Mouse (Mus musculus): ENCODE measurements around the gene Fblim1.
A peak's percentile ranks its signal among the peaks of the same experiment; 100 is the strongest.

Fblim1 gene

GRCm38 (mm10) chr4:141538408-141539212 lies 67.3 kb downstream of the Fblim1 start, which contains the start of gene Spen:
Spen (minus strand) TSS chr4:141538597.
- peak; percentile 93 to 96 for DNase-seq

DNA sequence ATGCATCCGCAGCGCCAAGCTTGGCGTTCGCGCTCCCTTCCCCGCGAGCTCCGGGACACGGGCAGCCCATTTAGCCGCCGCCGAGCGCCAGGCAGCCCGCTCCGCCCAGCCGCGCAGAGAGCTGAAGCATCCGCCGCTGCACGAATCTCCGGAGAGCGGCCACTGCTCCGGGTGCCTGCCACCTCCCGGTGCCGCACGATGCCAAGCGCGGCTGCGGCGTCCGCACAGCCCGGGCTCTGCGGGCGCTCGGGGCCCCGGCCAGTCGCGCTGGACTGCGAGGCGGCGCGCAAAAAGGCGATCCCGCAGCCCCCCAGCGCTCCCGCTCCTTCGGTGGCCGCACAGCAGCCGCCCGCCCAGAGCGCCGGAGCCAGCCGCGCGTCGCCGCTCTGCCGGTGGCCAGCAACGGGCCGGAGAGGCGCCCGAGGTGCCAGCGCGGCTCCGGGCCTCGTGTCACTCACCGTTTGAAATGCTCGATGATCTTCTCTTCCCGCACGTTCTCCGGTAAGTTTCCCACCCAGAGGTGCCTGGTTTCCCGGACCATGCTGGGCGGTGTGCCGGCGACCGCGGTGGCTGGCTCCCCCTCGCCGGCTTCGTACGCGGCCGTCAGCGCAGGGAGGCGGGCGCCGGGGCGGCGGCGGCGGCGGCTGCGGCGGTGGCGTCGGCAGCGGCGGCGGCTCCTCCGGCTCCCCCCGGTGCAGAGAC lies 68.0 kb downstream of the Fblim1 start:
- no peak for DNase-seq

DNA sequence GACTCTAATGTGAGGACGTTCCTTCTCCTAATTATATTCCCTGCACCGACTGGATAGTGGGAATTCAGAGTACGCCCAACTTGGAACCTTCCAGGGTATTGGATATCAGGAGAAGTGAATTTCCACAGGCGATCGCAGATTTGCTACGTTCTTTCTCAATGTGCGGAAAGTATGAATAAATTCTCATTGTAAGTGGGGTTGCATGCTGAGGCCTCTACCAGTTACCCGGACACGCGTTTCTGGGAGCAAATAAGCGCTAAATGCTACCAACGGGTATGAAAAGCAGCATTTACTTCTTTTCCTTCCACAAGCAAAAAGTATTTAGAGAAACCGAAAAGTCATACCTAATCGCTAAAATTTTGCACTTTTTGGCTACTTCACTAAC lies 68.7 kb downstream of the Fblim1 start:
- no peak for DNase-seq

DNA sequence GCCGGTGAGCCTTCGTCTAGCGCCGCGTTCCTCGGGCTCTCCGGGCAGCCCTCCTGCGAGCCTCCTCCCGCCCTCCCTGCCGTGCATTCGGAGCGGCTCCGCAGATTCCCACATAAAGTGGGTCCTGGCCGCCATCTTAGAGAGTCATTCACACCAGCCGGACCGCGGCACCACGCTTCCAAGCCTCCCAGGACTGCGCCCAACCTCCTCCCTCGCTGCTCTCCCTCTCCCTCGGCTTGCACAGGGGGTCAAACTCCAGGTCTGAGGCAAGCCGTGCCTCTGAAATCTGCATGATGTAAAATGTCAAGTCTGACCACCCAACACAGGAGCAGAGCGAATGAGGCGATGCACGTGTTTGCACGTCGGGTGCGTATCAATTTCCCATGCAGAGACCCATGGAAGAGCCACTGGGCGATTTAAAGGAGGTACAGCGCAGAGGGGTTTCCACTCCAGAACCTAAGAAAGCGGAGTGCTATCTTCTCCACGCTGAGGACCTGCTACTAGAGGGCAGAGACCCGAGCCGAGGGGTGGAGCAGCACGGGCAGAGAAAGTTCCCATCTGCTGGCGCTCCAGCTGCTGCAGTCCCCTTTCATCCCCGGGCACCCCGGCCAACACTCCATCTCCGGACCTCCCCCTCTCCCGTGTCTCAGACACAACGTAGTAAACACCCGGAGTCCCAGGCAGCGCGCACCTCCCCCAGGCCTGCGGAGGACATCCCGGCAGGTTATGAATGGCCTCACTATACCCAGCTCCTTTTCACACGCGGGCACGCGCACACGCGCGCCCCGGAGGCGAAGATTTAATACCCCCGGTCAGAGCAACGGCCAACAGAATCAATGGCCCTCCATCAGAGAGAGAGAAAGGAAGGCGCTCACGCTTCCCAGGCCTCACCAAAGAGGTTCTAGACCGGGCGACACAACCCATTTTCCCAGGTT lies 69.3 kb downstream of the Fblim1 start:
- DNase-seq = peak; percentile 64 to 69

GRCm38 (mm10) chr4:141534947-141535680 lies 70.8 kb downstream of the Fblim1 start:
- peak; percentile 39 to 44 for DNase-seq

DNA sequence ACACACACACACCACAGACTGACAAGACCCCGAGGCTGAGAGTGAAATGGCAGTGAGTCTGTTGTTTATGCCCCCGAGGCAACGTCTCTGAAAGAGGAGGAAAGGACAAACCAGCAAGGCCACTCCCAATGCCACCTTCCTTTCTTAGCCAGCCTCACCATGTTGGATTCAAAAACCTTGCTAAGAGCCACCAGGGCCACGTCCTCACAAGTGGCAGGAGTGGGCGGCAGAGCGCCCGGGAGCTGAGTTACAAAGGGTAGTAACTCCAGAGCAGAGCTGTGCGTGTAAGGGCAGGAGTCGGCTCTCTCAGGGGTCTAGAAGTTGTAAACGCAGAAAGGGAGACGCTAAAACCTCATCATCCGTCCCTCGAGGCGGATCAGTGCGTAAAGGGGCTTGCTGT lies 74.9 kb downstream of the Fblim1 start:
- no peak for DNase-seq

GRCm38 (mm10) chr4:141528938-141529337 lies 77.0 kb downstream of the Fblim1 start:
- no peak for DNase-seq

DNA sequence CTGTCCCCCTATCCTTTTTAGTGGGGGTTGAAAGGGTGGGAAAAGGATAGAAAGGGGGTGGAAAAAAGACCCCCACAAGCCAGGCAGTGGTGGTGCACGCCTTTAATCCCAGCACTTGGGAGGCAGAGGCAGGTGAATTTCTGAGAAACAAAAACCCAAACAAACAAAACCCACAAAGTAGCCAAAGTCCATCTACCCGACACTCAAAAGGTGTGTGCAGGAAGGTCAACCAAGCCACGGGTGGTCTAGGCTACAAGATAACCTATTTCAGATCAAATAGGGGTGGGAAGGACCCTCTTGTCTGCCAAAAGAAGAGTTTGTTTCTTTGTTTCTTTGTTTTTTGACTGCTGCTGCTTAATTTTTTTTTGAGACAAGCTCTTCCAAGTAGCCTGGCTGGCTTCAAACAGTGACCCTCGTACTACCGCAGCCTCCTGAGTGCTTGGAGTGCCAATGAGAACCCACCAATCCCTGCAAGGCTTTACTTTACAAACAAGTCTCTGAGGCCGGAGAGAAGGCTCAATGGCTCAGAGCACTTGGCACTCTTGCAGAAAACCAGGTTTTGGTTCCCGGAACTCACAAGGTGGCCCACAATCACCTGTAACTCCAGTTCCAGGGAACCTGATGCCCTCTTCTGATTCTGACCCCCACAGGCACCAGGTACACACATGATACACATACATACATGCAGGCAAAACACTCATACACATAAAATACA lies 78.8 kb downstream of the Fblim1 start:
- DNase-seq = no peak
